Mouse (Mus musculus) forelimb bud, embryonic 11.5 days (tissue): ENCODE data around the gene Tmsb15b1.
A peak's percentile ranks its signal among the peaks of the same experiment; 100 is the strongest.
"Not testable (repeated sequence)": the region's sequence is repeated elsewhere in the genome, so short reads cannot be mapped to it uniquely, and the experiment has no call there.

Source experiments
- DNase-seq: peaks from one replicate; pipeline ENCODE4 v3.0.0-alpha.2; 2012; ENCODE audit warnings: low read depth, low spot score

Gene Tmsb15b1

DNA sequence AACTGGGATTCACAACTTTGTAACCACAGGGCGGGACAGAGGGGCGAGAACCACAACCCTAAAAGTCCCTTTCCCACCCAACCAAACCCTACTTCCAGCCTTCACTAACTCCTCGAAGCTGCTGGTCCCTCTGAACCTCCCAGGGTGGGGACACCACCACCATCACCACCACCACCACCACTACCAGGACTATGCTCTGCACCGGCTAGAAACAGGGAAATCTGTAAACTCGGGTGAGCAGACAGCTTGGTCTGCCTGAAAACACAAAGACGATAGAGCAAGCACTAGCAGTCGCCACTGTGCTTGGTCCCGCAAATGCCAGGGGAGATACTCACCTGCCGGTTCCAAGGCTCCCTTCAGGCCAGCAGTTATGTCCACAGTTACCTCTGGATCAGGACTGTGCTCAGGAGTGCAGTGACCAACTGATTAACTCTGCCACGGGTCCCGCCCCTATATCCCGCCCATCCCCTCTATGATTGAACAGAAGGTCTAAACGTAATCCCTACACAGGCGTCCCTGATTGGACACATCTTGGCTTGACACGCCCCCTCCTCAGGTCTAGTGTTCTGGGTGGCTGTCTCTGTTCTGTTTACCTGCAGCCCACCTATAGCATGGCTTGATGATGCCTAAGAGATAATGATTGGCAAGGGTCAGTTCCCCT is at the start of gene Tmsb15b1, which contains the start of gene Tmsb15l:
TSS of gene Tmsb15b1 (minus strand) at position 451 of the 661 bp plus-strand sequence.
TSS of gene Tmsb15l (minus strand) at position 446 of the 661 bp plus-strand sequence.
- peak; percentile 63 for DNase-seq

DNA sequence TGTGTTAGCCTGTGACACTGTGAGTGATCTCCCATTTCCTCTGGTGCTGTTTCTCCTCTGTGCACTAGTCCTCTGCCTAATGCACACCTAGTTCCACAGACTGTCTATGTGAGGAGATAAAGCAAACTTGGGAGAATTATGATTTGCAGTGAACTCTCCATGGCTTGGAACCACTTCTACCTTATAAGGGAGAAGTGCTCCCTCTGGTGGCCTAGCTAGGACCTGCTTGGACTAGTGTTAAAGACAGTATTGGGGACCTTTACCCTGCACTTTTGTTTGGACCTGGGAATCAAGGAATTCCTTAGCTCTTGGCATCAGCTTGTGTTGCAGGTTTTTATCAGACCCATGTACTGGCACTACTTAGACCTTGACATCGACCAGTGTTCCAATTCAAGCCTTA is 42.6 kb upstream of the Tmsb15b1 start:
- DNase-seq, result peak; percentile 55

DNA sequence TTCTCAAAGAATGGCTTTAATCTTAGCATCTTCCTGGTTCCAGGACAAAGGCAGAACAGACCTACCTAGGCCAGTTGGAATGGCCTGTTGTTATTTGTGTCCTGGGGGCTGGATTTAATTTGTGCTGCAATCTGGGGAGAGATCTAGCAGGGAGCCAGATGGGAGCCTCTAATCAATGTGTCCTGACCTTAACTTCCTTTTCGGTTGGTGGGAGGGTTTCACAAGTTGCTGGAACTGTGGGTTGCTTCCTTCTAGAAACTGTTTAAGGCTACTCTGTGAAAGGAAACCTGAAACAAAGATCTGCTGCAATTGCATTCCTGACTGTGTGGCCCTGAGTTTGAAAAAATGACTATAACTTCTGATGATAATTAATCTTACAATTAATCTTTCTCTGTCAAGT is 41.0 kb upstream of the Tmsb15b1 start:
- DNase-seq, result no peak

DNA sequence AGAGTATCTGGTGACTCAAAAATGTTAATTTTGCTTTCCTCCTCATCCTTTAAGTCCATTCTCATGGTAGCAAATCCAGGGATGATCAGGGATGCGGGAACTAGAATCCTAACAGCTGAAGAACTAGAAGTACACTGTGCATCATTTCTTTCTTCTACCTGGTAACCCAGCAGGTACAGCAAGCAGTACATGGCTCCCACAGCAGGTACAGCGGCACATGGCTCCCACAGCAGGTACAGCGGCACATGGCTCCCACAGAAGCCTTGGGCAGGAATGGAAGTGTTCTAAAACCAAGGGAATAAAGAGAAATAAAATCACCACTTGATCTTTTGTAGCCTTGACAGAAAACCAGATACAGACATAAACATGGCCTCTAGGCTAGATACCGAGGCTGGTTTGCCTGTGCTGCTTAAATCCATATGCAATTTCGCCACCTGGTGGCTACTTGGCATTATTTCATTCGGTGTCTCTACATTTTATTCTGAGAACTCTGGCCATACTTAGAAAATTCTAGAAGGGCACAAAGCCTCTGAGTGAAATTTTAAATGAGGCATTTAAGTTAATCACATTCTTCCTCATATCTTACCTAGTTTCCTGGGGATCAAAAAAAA is 38.5 kb upstream of the Tmsb15b1 start:
- peak; percentile 65 for DNase-seq

DNA sequence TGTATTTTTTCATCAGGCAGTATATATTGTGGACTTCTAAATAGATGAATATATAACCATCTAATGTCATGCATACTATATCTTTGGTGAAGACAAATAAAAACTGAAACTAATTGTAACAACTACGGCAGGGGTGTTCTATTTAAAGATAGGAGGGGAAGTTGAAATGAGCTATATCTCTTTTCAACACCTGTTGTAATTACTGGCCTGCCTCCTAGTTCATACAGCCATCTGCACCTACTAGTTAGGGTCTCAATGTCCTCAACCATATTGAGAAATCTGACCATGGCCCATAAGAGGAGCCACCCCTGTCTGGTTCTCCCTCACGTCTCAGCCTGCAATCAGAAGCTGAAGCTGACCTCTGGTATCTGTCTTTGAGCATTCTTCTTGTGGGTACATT is 19.6 kb upstream of the Tmsb15b1 start:
- no peak for DNase-seq

DNA sequence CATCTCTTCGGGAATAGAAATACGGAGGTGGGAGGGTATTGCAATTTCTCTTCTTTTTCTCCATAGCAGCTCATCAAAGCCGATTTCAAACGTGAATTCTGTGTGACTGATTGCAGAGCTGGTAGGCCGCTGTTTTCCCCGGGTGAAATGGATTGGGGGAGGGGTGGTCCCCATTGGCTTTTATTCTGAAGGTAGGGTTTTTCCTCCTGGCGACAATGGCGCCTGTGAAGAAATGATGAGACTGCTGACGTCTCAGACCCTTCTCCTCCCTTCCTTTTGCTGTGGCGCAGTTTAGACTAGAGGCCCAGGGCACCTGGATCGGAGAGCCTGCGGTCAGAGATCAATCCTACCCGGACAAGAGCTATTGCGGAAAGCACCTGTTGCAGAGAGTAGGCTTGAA is 17.0 kb upstream of the Tmsb15b1 start:
- no peak for DNase-seq

DNA sequence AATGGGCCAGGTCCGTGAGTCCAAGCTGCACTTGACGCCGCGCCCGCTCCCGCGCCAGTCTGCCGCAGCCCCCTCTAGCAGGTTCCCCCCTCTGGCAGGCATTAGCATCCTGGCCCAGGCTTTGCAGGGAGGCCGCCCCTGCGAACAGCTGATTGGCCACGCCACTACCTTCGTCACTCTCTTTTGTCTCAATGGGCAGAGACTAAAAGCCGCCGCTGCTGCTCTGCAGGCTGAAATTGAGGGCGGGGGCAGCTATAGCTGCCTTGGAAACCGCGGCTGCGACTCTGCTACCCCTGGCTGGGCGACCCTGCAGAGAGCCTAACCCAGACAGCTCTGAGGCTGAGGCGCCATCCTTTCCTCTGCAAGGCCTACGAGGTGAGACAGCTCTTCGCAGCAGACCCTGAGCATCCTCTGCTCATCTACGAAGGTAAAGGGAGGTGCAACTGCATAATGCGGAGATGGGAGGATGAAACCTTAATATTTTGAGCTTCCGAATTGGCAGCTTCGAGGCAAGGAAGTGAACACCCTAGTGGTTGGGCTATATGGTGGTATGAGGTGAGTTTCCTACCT is 16.4 kb upstream of the Tmsb15b1 start, which contains the start of gene Zcchc18:
TSS of gene Zcchc18 (plus strand) at position 178 of the 570 bp plus-strand sequence.
- peak; percentile 82 for DNase-seq

DNA sequence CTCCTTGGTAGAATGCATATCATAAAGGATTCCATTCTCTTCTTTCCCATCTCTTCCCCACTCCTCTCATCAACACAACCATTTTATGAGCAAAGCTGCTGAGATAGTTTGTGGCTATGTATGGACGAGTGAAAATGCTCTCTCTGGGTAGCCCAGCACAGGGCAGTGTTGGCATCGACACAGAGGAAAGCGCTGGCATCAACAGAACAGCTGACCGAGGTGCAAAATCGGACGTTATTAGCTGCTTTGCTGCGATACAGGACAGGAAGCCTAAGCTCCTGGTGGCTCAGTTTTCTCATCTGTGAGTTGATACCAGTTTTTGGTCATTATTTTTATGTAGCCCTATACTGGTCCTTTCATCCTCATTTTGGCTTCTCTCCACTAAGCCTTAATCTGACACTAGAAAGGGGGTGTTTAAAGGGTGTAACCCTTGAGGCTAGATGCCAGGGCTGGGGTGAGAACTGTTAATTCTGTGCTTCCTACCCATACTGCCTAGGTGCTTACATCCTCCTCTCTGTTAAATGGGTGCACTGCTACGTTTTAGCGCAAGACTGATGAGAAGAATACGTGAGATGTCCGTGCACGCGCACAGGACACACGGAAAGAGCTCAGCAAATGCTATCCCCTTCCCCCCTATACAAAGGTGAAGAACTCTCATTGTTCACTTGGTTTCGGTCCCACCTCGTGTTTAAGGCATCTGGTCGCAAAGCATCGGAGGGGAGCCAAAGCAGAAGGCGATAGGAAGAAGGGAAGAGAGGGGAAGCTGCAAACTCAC is 15.7 kb upstream of the Tmsb15b1 start:
- no peak for DNase-seq

DNA sequence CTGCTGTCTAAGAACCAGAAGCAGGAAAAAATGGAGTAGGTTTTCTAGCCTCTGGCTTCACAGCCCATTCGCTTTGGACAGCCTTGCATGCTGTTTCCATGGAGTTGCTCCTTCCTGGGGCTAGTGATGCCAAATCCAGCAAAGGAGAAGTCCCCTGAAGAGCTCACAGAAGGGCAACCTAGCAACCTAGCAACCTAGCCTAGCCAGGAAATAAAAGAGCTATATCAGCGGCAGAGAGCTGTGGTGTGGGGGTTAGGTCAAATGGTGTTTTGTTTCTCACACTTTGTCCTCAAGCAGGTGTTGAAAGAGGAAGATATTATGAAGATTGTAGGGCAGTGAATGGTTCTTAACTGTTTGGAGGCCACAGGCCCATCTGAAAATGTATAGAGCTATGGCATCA is 14.6 kb upstream of the Tmsb15b1 start:
- no peak for DNase-seq

DNA sequence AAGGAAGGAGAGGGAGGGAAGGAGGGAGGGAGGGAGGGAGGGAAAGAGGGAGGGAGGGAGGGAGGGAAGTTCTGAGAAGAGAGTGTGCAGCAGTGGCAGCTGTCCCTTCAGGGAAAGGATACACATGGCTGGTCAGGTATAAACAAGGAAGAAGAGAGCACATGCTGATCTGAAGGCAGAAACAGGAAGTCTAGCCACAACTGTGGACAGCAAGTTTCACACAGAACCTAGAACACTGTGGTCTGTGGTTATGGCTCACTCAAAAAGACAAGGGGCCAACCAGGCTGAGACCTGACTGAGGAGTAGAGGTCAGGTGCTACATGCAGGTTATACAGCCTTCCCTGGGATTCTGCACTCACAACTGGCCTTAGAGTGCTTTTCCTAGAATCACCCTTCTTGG is 9.4 kb upstream of the Tmsb15b1 start:
- DNase-seq, result no peak

DNA sequence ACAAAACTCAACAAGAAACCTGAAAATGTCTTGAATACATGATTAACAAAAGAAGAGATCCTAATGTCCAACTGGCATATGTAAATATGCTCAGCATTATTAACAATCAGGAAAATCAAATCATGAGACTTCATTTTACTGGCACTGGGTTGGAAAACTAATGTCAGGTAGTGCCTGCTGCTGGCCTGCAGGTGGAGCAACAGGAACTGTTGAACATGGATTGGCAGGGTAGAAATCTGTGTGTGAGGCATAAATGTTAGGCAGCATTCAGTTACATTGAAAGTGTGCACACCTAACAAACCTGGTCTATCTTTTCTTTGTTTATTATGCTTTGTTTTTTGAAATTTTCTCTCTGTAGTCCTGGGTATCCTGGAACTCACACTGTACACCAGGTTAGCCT is 1.9 kb upstream of the Tmsb15b1 start:
- no peak for DNase-seq

DNA sequence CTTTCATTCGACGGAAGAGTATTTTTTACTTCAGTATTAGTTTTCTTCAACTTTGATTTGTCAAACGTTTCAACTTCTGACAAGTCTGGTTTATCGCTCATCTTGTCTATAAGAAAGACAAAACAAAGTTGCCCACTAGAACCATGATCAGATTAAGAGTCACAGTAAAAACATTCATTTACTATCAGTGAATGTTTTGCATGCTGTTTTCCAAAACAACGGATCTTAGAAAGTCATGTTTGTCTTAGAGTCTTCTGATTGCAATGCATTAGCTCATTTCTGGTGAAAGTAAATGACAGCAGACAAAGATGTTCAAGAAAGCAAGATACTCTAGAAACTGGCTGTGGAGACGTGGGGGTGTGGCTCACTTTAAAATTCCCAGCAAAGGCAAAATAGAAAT is 1.3 kb downstream of the Tmsb15b1 start, which contains the start of gene Tmsb15b2:
TSS of gene Tmsb15b2 (minus strand) at position 101 of the 400 bp plus-strand sequence.
- DNase-seq, result not testable (repeated sequence)

DNA sequence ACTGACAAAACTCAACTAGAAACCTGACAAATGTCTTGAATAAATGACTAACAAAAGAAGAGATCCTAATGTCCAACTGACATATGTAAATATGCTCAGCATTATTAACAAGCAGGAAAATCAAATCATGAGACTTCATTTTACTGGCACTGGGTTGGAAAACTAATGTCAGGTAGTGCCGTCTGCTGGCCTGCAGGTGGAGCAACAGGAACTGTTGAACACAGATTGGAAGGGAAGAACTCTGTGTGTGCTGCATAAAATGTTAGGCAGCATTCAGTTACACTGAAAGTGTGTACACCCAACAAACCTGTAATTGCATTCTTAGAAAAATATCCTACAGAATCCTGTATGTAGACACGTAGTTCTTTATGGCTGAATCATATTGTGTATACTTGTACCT is 17.0 kb downstream of the Tmsb15b1 start:
- peak; percentile 0 for DNase-seq

DNA sequence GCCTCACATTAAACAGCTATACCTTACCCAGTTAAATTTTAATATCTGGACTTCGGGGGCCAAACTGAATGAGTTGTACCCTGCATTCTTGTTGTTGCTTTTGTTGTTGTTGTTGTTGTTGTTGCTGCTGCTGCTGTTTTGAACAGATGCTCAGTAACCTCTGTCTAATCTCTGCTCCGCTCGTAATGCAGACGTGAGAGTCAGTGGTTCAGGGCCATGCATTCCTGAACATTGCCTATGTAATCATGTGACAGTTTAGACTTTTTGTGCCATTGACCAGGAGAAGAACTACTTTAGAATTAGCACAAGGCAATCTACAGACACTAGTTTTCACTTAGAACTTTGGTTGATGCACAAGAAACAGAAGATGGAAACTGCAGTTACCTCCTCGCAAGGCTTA is 18.4 kb downstream of the Tmsb15b1 start:
- not testable (repeated sequence) for DNase-seq

DNA sequence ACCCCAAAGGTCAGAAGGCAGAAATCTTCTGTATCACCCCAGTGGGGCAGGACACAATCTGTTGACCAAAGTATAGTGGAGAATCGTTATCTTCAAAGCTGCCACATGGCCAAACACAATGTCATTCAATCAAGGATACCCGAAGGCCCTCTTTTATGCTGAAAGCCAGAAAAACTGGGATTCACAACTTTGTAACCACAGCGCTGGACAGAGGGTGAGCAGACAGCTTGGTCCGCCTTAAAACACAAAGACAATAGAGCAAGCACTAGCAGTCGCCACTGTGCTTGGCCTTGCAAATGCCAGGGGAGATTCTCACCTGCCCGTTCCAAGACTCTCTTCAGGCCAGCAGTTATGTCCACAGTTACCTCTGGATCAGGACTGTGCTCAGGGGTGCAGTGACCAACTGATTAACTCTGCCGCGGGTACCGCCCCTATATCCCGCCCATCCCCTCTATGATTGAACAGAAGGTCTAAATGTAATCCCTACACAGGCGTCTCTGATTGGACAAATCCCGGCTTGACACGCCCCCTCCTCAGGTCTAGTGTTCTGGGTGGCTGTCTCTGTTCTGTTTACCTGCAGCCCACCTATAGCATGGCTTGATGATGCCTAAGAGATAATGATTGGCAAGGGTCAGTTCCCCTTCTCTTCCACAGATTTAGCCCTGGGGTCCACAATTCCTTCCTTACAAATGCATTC is 18.9 kb downstream of the Tmsb15b1 start:
- DNase-seq, result peak; percentile 46

DNA sequence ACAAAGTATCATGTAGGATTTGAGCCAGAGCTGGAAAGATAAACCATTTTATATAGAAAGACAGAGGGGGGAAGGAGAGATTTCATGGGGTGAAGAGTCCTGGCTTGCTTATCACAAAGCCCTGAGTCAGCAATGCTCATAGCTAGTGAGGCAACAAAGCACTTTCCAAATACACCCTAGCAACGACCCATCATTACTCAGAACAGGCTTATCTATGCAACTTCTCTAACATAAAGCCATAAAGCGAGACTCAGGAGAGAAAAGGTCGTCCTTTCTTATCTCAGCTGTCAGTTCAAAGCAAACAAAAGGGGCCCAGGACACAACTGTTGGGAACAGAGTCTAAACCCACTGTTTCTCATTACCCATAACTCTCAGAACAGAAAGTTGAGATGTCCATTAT is 38.7 kb downstream of the Tmsb15b1 start:
- DNase-seq, result no peak

DNA sequence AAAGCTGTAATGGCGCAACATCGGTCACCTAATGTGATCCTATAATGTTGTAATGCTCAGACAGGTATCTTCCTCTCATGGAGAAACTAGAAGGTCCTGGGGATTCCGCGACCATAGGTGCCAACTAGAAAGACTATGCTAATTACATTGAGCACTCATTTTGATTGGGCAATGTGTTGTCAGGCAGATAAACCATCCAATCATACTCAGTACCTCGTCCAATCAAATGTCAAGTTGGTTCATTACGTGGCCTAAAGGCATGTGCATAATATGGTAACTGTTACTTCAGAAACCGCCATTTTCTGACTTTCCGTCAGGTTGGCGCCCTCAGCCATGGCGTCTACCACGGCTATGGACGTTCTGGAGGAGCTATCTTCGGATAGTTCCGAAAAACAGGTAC is 49.6 kb downstream of the Tmsb15b1 start, which contains the start of gene H2bfm:
TSS of gene H2bfm (plus strand) at position 295 of the 400 bp plus-strand sequence.
- no peak for DNase-seq

DNA sequence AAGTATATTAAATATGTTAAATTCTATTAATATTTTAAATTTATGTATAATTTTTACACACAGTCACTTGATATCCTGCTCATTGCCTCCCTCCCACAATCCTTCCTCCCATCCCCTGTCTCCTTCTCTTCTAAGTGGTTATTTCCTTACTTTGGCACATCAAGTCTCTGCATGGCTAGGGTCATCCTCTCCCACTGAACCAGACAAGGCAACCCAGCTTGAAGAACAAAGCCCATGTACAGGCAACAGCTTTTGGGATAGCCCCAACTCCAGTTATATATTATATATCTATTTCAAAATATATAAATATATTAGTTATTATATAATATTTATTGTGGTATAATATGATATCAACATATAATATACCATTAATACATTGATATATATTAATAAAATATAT is 50.8 kb downstream of the Tmsb15b1 start:
- peak; percentile 7 for DNase-seq
